Mouse (Mus musculus): ENCODE measurements at regions not wholly inside any gene's neighbourhood (a gene's known extent, or its start where the extent isn't known, plus 50 kb on each side); places are given as distances from the start of the nearest gene placed in this dataset.

DNA sequence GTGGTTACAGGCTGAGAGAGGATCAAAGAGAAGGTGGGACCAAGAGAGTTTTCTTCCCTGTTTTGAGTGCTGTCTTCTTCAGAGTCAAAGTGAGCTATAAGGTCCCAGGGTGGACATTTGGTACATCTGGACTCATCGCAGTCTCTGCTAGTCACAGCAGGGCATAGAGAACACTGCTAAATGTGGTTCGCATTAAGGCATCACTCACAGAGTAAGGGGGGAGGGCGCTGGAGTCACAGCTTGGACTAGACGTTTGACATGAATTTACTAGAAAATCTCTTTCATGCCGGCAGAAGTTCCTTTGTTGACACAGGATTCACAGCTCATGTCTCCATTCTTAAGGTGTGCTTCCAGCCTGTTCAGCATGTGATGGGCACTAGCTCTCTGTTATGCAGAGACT is 50.4 kb upstream of the Irf2bp2 start:
- H3K36me3 ChIP-seq (replicated peaks in 1 of 2; ENCODE audit: control insufficient read depth in 1 of 2, insufficient read depth in 1 of 2, low read length in 1 of 2) = no peaks in the 10 kb centered on the region
- in situ Hi-C loops (cut with MboI; ENCODE audit: low pct_ligation_motif_present, low pct_unique_long_range_greater_than_20kb, low sequenced_read_pairs) = no loop called here
- H3K9ac ChIP-seq (ENCODE audit: insufficient read depth, low read depth) = no peak overlapping the region
- peaks cover 18% of the 10 kb centered on the region for H3K9me3 ChIP-seq (replicated peaks; ENCODE audit: low read length)
- DNase-seq (ENCODE audit: extremely low read depth) = no peak
- no peaks in the 10 kb centered on the region for H3K27me3 ChIP-seq (replicated peaks)
- no peak overlapping the region for H3K27ac ChIP-seq (ENCODE audit: insufficient read depth, low read depth)
- H3K79me2 ChIP-seq (replicated peaks; ENCODE audit: control insufficient read depth, extremely low read depth, insufficient read depth, poor library complexity, severe bottlenecking) = no peaks in the 10 kb centered on the region
- no peak overlapping the region for H3K4me2 ChIP-seq (ENCODE audit: insufficient read depth, low read depth, poor library complexity, severe bottlenecking)
- no peak for TF ChIP-seq SMC3 (IDR thresholded peaks at IDR 0.05; ENCODE audit: low read depth, low read length)
- TF ChIP-seq ZC3H11A (IDR thresholded peaks at IDR 0.05; ENCODE audit: low read depth, low read length) = no peak
- no peak for TF ChIP-seq NELFE (IDR thresholded peaks at IDR 0.05; ENCODE audit: low read depth, low read length)
- TF ChIP-seq IRF4 (IDR thresholded peaks at IDR 0.05; ENCODE audit: low read depth, low read length) = no peak
- no peak for TF ChIP-seq PAX5 (IDR thresholded peaks at IDR 0.05; ENCODE audit: low read length)
- no peak for TF ChIP-seq HCFC1 (IDR thresholded peaks at IDR 0.05; ENCODE audit: low read depth, low read length)
- no peak for TF ChIP-seq UBTF (IDR thresholded peaks at IDR 0.05; ENCODE audit: low read depth, low read length)
- no peak for TF ChIP-seq ELF1 (IDR thresholded peaks at IDR 0.05; ENCODE audit: low read depth, low read length)
- no peak for TF ChIP-seq TBP (conservative IDR thresholded peaks at IDR 0.05; ENCODE audit: low read depth, low read length)
- TF ChIP-seq TCF12 (IDR thresholded peaks at IDR 0.05; ENCODE audit: low read depth, low read length) = no peak
- no peak for TF ChIP-seq RAD21 (IDR thresholded peaks at IDR 0.05; ENCODE audit: low read depth, low read length)
- TF ChIP-seq MAZ (IDR thresholded peaks at IDR 0.05; ENCODE audit: low read depth, low read length) = no peak
- no peak for TF ChIP-seq JUND (conservative IDR thresholded peaks at IDR 0.05; ENCODE audit: low read depth, low read length)
- TF ChIP-seq ZMIZ1 (IDR thresholded peaks at IDR 0.05; ENCODE audit: low read depth, low read length) = no peak
- no peak for TF ChIP-seq MYC (IDR thresholded peaks at IDR 0.05; ENCODE audit: low read depth, low read length)
- no peak for TF ChIP-seq NRF1 (IDR thresholded peaks at IDR 0.05; ENCODE audit: low read depth, low read length)
- TF ChIP-seq USF1 (IDR thresholded peaks at IDR 0.05; ENCODE audit: low read depth, low read length) = no peak
- dilution Hi-C loops (cut with MboI; ENCODE audit: extremely low pct_ligation_motif_present, extremely low pct_unique_long_range_greater_than_20kb, low sequenced_read_pairs) = no loop called here
- H3K4me1 ChIP-seq (ENCODE audit: control insufficient read depth in 1 of 2, insufficient read depth in 2 of 2) = peaks cover 12 to 18% of the 10 kb centered on the region in 2 experiments
- no peak overlapping the region for H3K4me3 ChIP-seq (replicated peaks in 1 of 3; ENCODE audit: low read depth in 2 of 3, low read length in 2 of 3, poor library complexity in 1 of 3)
